Mouse (Mus musculus): ENCODE measurements at regions not wholly inside any gene's neighbourhood (a gene's known extent, or its start where the extent isn't known, plus 50 kb on each side); places are given as distances from the start of the nearest gene placed in this dataset.

GRCm38 (mm10) chr5:7532686-7533199 lies 188.2 kb upstream of the Zfp804b start:
- TF ChIP-seq CTCF (IDR thresholded peaks at IDR 0.05; ENCODE audit: insufficient read depth, low read length) = no peak
- no peak for TF ChIP-seq POLR2A (IDR thresholded peaks at IDR 0.05; ENCODE audit: borderline replicate concordance, extremely low read depth, low read depth, low read length)

All from lung, adult 2 months (tissue).